Mouse (Mus musculus): ENCODE results near the gene Pp2d1.
A peak's percentile ranks its signal among the peaks of the same experiment; 100 is the strongest.

GRCm38 (mm10) chr17:53568734-53569386 lies 29.6 kb upstream of the Pp2d1 start:
- no peak for TF ChIP-seq CTCF (IDR thresholded peaks at IDR 0.05; ENCODE audit: control insufficient read depth, insufficient read depth, insufficient read length)
- no peak for TF ChIP-seq MYOD1 (IDR thresholded peaks at IDR 0.05; ENCODE audit: control insufficient read depth, insufficient read length, low read depth)
- TF ChIP-seq MAX (IDR thresholded peaks at IDR 0.05), result no peak
- TF ChIP-seq USF1 (IDR thresholded peaks at IDR 0.05; ENCODE audit: low read depth), result peak; percentile 29
- TF ChIP-seq MYOG (IDR thresholded peaks at IDR 0.05; ENCODE audit: control insufficient read depth, extremely low read depth, insufficient read length), result no peak
- TF ChIP-seq CEBPB (IDR thresholded peaks at IDR 0.05; ENCODE audit: low read depth), result no peak
- no peak for TF ChIP-seq FOSL1 (IDR thresholded peaks at IDR 0.05; ENCODE audit: insufficient read depth, low read length, poor library complexity, severe bottlenecking)
